Mouse (Mus musculus) ovary, postnatal 36 days (tissue): ENCODE measurements at regions not wholly inside any gene's neighbourhood (a gene's known extent, or its start where the extent isn't known, plus 50 kb on each side); places are given as distances from the start of the nearest gene placed in this dataset.

Source experiments
- DNase-seq: peaks from one replicate; pipeline ENCODE4 v3.0.0; 2022; ENCODE audit warnings: low spot score, mixed read lengths

DNA sequence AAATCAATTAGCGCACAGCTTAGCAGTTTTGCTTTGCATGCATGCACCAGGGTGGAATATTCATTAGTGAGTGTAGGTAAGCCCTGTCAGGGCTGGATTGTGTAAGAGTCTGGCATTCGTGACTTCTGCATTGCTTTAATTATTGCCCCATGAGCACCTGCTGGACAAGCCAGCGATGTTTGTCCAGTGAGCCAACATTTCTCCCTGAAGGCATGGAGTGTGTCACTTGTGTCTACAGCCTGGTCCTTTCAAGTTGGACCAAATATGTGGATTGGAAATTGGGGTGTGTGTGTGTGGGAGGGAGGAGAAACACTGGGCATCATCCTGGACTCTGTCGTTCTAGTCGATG is 115.9 kb downstream of the Evx1 start:
- DNase-seq, result no peak

- no peak for DNase-seq
Measured at GRCm38 (mm10) chr6:52433234-52433633, 119.9 kb downstream of the Evx1 start.

GRCm38 (mm10) chr6:52434771-52435170 is 121.5 kb downstream of the Evx1 start:
- DNase-seq, result no peak

GRCm38 (mm10) chr6:52435358-52435757 is 122.1 kb downstream of the Evx1 start:
- DNase-seq, result no peak

- DNase-seq, result no peak
Measured at GRCm38 (mm10) chr6:52438366-52438765, 125.1 kb downstream of the Evx1 start.

DNA sequence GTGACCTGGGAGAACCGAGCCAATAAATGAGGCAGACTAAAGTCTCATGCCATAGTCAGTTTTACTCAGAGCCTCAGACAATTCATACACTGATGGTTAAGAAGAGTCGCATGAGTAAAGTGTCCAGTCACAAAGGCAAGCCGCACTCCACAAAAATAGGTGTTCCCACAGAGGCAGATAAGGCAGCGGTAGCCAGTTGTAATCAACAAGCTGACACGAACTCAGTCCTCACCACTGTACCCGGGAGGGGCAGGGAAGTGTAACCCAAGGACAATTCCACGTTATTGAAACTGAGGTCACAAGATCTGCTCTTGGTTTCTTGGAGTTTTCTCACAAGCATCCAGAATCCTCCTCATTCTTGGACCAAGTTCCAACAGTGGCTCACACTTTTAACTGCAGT is 125.9 kb downstream of the Evx1 start:
- DNase-seq, result no peak

GRCm38 (mm10) chr6:52440160-52440559 is 126.9 kb downstream of the Evx1 start:
- DNase-seq, result no peak

DNA sequence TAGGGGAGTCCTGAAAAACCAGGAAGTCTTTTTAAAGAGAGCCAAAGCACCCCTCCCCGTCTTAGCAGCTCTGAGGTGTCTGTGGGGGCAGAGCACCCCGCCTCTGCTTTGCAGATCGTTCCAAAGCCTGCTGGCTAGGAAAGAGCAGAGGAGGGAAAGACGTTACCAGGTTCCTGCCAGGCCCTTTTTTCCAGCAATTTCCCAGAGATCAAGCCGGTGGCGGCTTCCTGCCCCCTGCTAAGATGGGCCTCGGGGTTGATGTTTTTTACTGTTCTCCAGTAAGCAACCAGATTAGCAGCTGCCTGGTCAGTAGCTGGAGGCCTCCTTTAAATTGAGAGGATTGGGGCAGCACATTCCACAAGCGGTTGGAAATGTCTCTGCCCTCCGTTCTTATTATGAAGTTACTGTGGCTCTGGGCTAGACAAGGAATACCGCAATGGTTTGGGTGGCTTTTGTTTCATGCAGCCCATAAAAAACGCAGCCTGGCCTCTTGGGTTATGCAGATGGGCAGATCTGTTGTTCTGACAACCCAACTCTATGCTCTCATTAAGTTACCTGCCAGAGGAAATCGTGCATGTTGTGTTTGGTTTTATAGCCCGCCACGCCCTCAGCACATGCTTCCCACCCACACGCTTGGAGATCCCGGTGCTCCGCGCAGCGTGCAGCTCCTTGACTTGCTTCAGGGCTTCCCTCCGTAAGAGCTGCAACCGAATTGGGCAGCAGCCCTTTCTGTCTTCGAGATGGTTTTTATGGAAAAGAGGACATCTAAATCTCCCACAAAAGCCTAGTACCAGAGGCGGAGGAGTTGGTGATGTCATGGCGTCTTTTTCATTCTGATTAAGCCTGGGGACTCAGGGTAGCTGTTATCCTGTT is 130.1 kb downstream of the Evx1 start:
- DNase-seq, result no peak

DNA sequence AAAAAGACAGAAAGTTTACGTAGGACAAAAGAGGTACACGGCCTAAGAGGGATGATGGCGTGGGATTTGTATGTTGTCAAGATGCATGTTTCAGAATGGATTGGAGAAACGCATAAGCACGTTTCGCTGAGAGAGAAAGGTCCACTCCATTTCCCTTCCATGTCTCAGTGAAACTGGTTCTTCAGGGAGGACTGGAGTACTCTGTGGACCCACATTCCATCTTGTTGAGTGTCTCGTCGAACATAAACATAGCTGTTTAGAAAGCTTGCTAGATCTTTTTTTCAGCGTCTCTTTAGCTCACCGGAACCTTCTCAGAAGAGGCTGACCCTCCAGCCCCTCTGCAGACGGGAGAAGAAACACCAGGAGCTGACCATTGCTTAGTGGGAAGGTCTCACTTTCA is 145.5 kb downstream of the Evx1 start:
- DNase-seq, result no peak

GRCm38 (mm10) chr6:52461186-52461585 is 147.9 kb downstream of the Evx1 start:
- DNase-seq, result no peak

DNA sequence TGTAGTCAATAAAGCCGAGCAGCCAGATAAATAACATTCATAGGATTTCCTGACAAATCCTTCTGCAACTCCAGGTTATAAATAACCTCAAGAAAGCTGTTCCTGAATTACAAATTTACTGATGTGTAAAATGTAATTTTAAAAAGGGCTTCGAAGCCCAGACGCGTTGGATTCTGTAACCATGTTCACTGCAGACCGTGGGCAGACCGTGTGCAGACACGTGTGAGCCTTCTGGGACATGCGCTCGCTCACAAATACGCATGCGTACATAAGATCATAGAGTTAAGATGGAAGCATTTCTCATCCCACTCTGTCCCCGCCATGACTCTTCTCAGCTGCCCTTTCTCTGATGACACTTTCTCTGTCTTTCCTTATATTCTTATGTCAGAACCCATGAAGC is 150.1 kb downstream of the Evx1 start:
- DNase-seq, result no peak

- no peak for DNase-seq
Measured at GRCm38 (mm10) chr6:52464571-52464970, 151.3 kb downstream of the Evx1 start.

- DNase-seq, result no peak
Measured at GRCm38 (mm10) chr6:52465834-52466525, 152.7 kb downstream of the Evx1 start.

DNA sequence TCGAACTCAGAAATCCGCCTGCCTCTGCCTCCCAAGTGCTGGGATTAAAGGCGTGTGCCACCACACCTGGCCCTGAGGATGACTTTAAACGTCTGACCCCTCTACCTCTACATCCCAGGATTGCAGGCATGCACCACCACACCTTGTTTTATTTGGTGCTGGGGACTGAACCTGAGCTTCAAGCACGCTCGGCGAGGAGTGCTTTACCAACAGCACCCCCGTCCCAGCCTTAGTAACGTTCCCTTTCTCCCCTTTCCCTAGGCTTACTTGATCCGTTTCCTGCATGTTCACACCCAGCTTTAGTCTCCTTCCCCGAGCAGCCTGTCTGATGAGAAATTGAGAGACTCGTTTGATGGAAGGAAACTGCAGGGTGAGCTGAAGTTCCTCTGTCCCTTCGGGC is 157.5 kb downstream of the Evx1 start:
- no peak for DNase-seq

DNA sequence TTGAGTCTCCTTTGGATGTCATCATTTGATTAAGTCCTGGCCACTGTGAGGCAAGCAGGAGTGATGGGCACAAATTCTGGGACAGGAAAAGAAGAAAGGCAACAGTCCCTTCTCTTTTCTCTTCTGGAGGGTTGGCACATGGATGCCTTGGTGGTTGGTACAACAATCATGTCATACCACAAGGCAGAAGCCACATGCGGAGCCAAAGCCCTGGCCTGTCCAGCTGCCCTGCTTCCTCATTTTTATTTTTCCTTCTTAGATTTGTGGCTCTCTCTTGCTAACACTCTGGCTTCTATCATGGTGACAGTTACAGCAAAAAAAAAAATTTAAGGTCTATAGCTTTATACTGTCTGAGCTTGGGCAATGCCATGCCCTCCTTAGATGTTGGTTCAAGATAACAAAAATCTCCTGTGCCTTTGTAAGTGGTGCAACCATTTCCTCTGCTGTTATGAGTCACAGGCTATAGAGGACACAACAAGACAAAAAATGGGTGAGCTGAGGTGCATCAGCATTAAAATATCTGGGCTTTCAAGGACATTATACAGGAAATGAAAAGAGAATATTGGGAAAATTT is 158.2 kb downstream of the Evx1 start:
- no peak for DNase-seq

GRCm38 (mm10) chr6:52472008-52472407 is 158.7 kb downstream of the Evx1 start:
- no peak for DNase-seq

DNA sequence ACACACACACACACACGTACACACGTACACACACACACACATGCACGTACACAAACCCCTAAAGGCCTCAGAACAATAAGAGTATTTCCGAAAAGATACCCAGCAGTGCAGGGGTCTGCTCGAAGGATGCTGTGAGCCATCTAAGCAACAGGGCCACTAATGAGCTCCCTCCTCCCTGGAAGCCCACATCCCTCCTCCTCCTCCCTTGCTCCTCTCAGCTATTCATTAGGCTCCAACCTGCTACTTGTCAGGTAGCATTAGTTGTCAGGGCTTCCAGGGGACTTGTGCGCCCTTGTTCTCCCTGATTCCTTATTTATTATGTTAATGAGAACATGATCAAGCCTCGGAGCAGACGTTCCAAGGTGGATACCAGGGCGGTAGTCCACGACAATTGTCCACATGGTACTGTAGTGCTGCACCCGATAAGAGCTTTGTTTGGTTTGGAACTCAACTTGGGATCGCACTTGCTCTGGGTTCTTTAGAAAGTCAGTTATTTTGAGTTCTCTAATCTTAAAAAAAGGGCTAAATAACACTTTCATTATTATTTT is 159.8 kb downstream of the Evx1 start:
- DNase-seq, result no peak

- DNase-seq, result no peak
Measured at GRCm38 (mm10) chr6:52473924-52474323, 160.6 kb downstream of the Evx1 start.

- DNase-seq, result no peak
Measured at GRCm38 (mm10) chr6:52475676-52476075, 162.4 kb downstream of the Evx1 start.

GRCm38 (mm10) chr6:52476907-52477306 is 163.3 kb downstream of the Hibadh start:
- no peak for DNase-seq

DNA sequence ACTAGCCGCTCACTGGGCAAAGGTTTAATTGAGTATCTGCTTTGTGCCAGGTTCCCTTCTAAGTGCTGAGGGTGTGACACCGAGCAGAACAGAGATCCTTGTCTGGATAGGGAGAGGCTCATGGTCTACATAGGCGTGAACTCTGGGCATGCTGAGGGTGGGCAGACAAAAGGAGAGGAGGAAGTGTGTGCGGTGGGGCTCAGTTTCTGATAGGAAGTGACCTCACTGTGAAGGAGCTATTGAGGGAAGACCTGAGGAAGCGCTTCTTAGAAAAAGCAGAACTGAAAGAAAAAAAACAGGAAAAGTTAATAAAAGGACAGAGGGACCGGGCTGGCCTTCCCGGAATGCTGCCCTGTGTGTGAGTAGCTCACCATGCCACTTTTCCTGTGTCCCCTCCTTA is 162.8 kb downstream of the Hibadh start:
- DNase-seq, result no peak

GRCm38 (mm10) chr6:52478624-52479023 is 161.6 kb downstream of the Hibadh start:
- no peak for DNase-seq

GRCm38 (mm10) chr6:52479200-52479599 is 161.0 kb downstream of the Hibadh start:
- DNase-seq, result no peak
